Mouse (Mus musculus) liver, embryonic 14.5 days (tissue): ENCODE measurements around the gene Inpp5a.

ENCODE experiments used
- CTCF ChIP-seq: IDR thresholded peaks from 2 replicates; pipeline ENCODE4 v1.5.1; 2016; ENCODE audit warnings: antibody characterized with exemption, low read depth, control low read depth
- EP300 ChIP-seq: IDR thresholded peaks from 2 replicates; pipeline ENCODE4 v1.6.1; 2016; ENCODE audit warnings: antibody characterized with exemption, low read depth

GRCm38 (mm10) chr7:139625156-139625555 is 236.2 kb downstream of the Inpp5a start:
- TF ChIP-seq CTCF, result no peak
- no peak for TF ChIP-seq EP300
